Mouse (Mus musculus) cerebellum, adult 2 months (tissue): ENCODE measurements at regions not wholly inside any gene's neighbourhood (a gene's known extent, or its start where the extent isn't known, plus 50 kb on each side); places are given as distances from the start of the nearest gene placed in this dataset.

Experiments
- CTCF ChIP-seq: fragments of 200-500 bp; IDR thresholded peaks from 2 replicates; pipeline ENCODE4 v1.5.1; 2011; ENCODE audit warnings: low read depth, mild to moderate bottlenecking, control low read depth, low read length, moderate library complexity, borderline replicate concordance; ENCODE audit not compliant: insufficient read depth
- POLR2A ChIP-seq: fragments of 200-500 bp; IDR thresholded peaks from 2 replicates; pipeline ENCODE4 v1.6.1; 2011; ENCODE audit warnings: low read length, control low read depth, borderline replicate concordance; ENCODE audit not compliant: insufficient read depth

DNA sequence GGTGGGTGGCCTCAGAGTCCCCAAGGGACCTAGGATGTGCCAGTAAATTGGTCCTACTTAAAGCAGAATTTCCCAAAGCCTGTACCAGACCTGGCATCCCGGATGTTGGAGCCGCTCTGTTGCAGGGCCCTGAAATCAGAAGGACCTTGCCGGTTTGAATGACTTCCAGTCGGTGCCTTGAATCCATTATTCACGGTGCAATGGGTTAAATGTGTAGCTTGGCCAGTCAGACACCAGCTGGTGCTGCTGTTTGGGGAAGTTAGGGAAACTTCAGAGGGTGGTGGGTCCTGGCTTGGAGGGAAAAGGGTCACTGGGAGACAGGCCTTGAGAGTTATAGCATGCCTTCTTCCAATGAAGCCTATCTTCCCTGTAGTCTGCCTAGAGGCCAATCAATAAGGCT lies 135.5 kb upstream of the Tbx3 start:
- TF ChIP-seq CTCF: no peak
- no peak for TF ChIP-seq POLR2A
